Mouse (Mus musculus) CH12.LX (cell line): ENCODE measurements around the gene Car14. TPM values are rescaled to one million over a fixed set of nuclear protein-coding genes. Genes with fewer than 3 reads are reported as not detected.
A peak's percentile ranks its signal among the peaks of the same experiment; 100 is the strongest.

Experiments
- DNase-seq: peaks from one replicate; pipeline ENCODE4 v3.0.0-alpha.2; 2013; ENCODE audit errors: extremely low read depth
- H3K27ac ChIP-seq: 2 replicates; pipeline ENCODE4 v1.5.1; 2012; ENCODE audit warnings: low read depth, mild to moderate bottlenecking, control low read depth, moderate library complexity; ENCODE audit not compliant: insufficient read depth
- H3K27me3 ChIP-seq: replicated peaks from 2 replicates; pipeline ENCODE3; 2012; ENCODE audit warnings: inconsistent platforms
- H3K36me3 ChIP-seq, 2 experiments: replicated peaks in 1 of 2; 2 replicates each; pipeline versions ENCODE3 to v1.6.1; 2012; ENCODE audit warnings: inconsistent platforms in 1 of 2, low read length in 1 of 2, mild to moderate bottlenecking in 1 of 2, mixed read lengths in 1 of 2, moderate library complexity in 1 of 2; ENCODE audit not compliant: control insufficient read depth in 1 of 2, insufficient read depth in 1 of 2
- H3K4me1 ChIP-seq, 2 experiments: 2 replicates each; pipeline ENCODE4 v1.6.1; 2012; ENCODE audit warnings: inconsistent platforms in 1 of 2, moderate library complexity in 1 of 2; ENCODE audit not compliant: insufficient read depth in 2 of 2, control insufficient read depth in 1 of 2
- H3K4me2 ChIP-seq: 2 replicates; pipeline ENCODE4 v1.6.1; 2012; ENCODE audit warnings: low read depth, mild to moderate bottlenecking, control low read depth; ENCODE audit not compliant: poor library complexity, insufficient read depth, severe bottlenecking
- H3K4me3 ChIP-seq, 3 experiments: fragments of 150-350 bp in 1 of 3; sonication (generic) in 1 of 3; replicated peaks in 1 of 3; 2 replicates each; pipeline versions ENCODE3 to v1.5.1; 2011 to 2012; ENCODE audit warnings: low read depth in 2 of 3, low read length in 2 of 3, mild to moderate bottlenecking in 2 of 3, moderate library complexity in 2 of 3, control low read depth in 1 of 3, improper control_type of control experiment in 1 of 3, inconsistent platforms in 1 of 3, mixed read lengths in 1 of 3; ENCODE audit not compliant: poor library complexity in 1 of 3
- H3K79me2 ChIP-seq: replicated peaks from 2 replicates; pipeline ENCODE4 v1.6.1; 2012; ENCODE audit warnings: mild to moderate bottlenecking, moderate library complexity; ENCODE audit not compliant: control insufficient read depth, poor library complexity, insufficient read depth, severe bottlenecking; ENCODE audit errors: extremely low read depth
- H3K9ac ChIP-seq: 2 replicates; pipeline ENCODE4 v1.6.1; 2012; ENCODE audit warnings: low read depth, mild to moderate bottlenecking, control low read depth, moderate library complexity; ENCODE audit not compliant: insufficient read depth
- H3K9me3 ChIP-seq: replicated peaks from 2 replicates; pipeline ENCODE3; 2012; ENCODE audit warnings: low read length, inconsistent platforms, mixed read lengths
- CHD1 ChIP-seq: IDR thresholded peaks from 2 replicates; pipeline ENCODE4 v1.6.1; 2012; ENCODE audit warnings: low read depth, low read length, improper control_type of control experiment, inconsistent platforms
- CTCF ChIP-seq, 2 experiments: IDR thresholded peaks in 1 of 2; conservative IDR thresholded peaks in 1 of 2; 2 replicates each; pipeline ENCODE4 v1.5.1; 2011 to 2012; ENCODE audit warnings: low read depth in 2 of 2, low read length in 2 of 2, improper control_type of control experiment in 1 of 2, inconsistent platforms in 1 of 2, mild to moderate bottlenecking in 1 of 2, moderate library complexity in 1 of 2
- E2F4 ChIP-seq: IDR thresholded peaks from 2 replicates; pipeline ENCODE4 v1.6.1; 2011; ENCODE audit warnings: low read depth, low read length, improper control_type of control experiment; ENCODE audit not compliant: insufficient replicate concordance
- ELF1 ChIP-seq: IDR thresholded peaks from 2 replicates; pipeline ENCODE4 v1.6.1; 2014; ENCODE audit warnings: low read depth, mild to moderate bottlenecking, inconsistent platforms, low read length, improper control_type of control experiment
- GABPA ChIP-seq: IDR thresholded peaks from 2 replicates; pipeline ENCODE4 v1.6.1; 2012; ENCODE audit warnings: low read depth, low read length, improper control_type of control experiment, inconsistent platforms; ENCODE audit not compliant: insufficient replicate concordance
- HCFC1 ChIP-seq: IDR thresholded peaks from 2 replicates; pipeline ENCODE4 v1.6.1; 2012; ENCODE audit warnings: low read depth, mild to moderate bottlenecking, inconsistent platforms, low read length, improper control_type of control experiment
- IRF4 ChIP-seq: IDR thresholded peaks from 2 replicates; pipeline ENCODE4 v1.6.1; 2014; ENCODE audit warnings: low read depth, mild to moderate bottlenecking, inconsistent platforms, low read length, improper control_type of control experiment
- JUND ChIP-seq: conservative IDR thresholded peaks from 2 replicates; pipeline ENCODE4 v1.6.1; 2011; ENCODE audit warnings: low read depth, low read length, improper control_type of control experiment
- MAFK ChIP-seq: IDR thresholded peaks from 2 replicates; pipeline ENCODE4 v1.6.1; 2011; ENCODE audit warnings: low read length, improper control_type of control experiment; ENCODE audit not compliant: insufficient replicate concordance
- MEF2A ChIP-seq: IDR thresholded peaks from 2 replicates; pipeline ENCODE4 v1.6.1; 2014; ENCODE audit warnings: low read depth, mild to moderate bottlenecking, inconsistent platforms, low read length, improper control_type of control experiment, borderline replicate concordance
- MXI1 ChIP-seq: IDR thresholded peaks from 2 replicates; pipeline ENCODE4 v1.6.1; 2011; ENCODE audit warnings: mild to moderate bottlenecking, low read depth, low read length, improper control_type of control experiment
- MYC ChIP-seq: IDR thresholded peaks from 2 replicates; pipeline ENCODE4 v1.6.1; 2011; ENCODE audit warnings: low read depth, mild to moderate bottlenecking, improper control_type of control experiment, low read length
- NELFE ChIP-seq: IDR thresholded peaks from 2 replicates; pipeline ENCODE4 v1.6.1; 2011; ENCODE audit warnings: low read depth, low read length, improper control_type of control experiment
- NRF1 ChIP-seq: IDR thresholded peaks from 2 replicates; pipeline ENCODE4 v1.6.1; 2014; ENCODE audit warnings: low read depth, mild to moderate bottlenecking, inconsistent platforms, low read length, improper control_type of control experiment, moderate library complexity
- PAX5 ChIP-seq: IDR thresholded peaks from 2 replicates; pipeline ENCODE4 v1.6.1; 2012; ENCODE audit warnings: low read length, inconsistent platforms, mixed read lengths
- POLR2A ChIP-seq: IDR thresholded peaks from 2 replicates; pipeline ENCODE4 v1.6.1; 2011; ENCODE audit warnings: low read depth, mild to moderate bottlenecking, improper control_type of control experiment, low read length
- RAD21 ChIP-seq: IDR thresholded peaks from 2 replicates; pipeline ENCODE4 v1.6.1; 2011; ENCODE audit warnings: low read depth, mild to moderate bottlenecking, low read length, improper control_type of control experiment, moderate library complexity
- SMC3 ChIP-seq: IDR thresholded peaks from 2 replicates; pipeline ENCODE4 v1.6.1; 2011; ENCODE audit warnings: low read depth, low read length, improper control_type of control experiment
- UBTF ChIP-seq: IDR thresholded peaks from 2 replicates; pipeline ENCODE4 v1.6.1; 2012; ENCODE audit warnings: low read depth, mild to moderate bottlenecking, inconsistent platforms, low read length, improper control_type of control experiment, moderate library complexity
- USF2 ChIP-seq: conservative IDR thresholded peaks from 2 replicates; pipeline ENCODE4 v1.6.1; 2011; ENCODE audit warnings: low read depth, low read length, improper control_type of control experiment
- ZC3H11A ChIP-seq: IDR thresholded peaks from 2 replicates; pipeline ENCODE4 v1.6.1; 2012; ENCODE audit warnings: low read depth, mild to moderate bottlenecking, inconsistent platforms, low read length, improper control_type of control experiment
- ZKSCAN1 ChIP-seq: IDR thresholded peaks from 2 replicates; pipeline ENCODE4 v1.6.1; 2012; ENCODE audit warnings: low read depth, inconsistent platforms, low read length, improper control_type of control experiment, borderline replicate concordance
- ZNF384 ChIP-seq: IDR thresholded peaks from 2 replicates; pipeline ENCODE4 v1.6.1; 2012; ENCODE audit warnings: low read depth, low read length, improper control_type of control experiment, inconsistent platforms
- dilution Hi-C: fragments of 300-500 bp; cut with MboI; formaldehyde crosslinking; loops from 2 replicates; pipeline ENCODE4 v1.14.3; 2020; ENCODE audit warnings: low sequenced_read_pairs; ENCODE audit not compliant: extremely low pct_unique_long_range_greater_than_20kb, extremely low pct_ligation_motif_present
- in situ Hi-C: fragments of 300-500 bp; cut with MboI; formaldehyde crosslinking; loops from 3 replicates; pipeline ENCODE4 v1.14.3; 2019; ENCODE audit warnings: low sequenced_read_pairs, low pct_ligation_motif_present, low pct_unique_long_range_greater_than_20kb, mixed read lengths
- polyA plus RNA-seq: library from polyadenylated mRNA; unstranded; fragments of >175 nt; gene quantifications from 2 replicates; pipeline ENCODE4 v1.2.1, GENCODE M21; 2012; ENCODE audit warnings: low read depth; ENCODE audit not compliant: insufficient read length
- total RNA-seq, 2 experiments: library from RNA; depleted of rRNA; stranded (reverse); fragments of 300-350 nt in 1 of 2; fragments of >200 nt in 1 of 2; gene quantifications; 2 replicates each; pipeline ENCODE4 v1.2.3; 2012 to 2014

Car14 gene
- total and polyA plus RNA-seq, 3 experiments = 0.13 to 0.36 TPM; not detected in 1

DNA sequence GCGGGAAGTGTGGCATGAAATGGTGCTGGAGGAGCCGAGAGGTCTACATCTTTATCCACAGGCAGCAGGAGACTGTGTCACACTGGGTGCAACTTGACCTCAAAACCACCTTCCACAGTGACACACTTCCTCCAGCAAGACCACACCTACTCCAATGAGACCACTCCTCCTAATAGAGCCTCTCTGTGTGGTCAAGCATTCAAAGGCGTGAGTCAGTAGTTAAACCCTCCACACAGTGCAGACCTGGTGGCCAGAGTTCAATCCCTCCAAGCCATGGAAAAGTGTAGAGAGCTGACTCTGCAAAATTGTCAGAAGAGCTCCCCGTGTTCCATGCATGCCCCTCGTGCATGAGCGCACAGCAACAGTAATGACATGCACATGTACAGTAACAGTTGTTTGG is 38.3 kb upstream of the Car14 start:
- Histone ChIP-seq H3K36me3 (peaks cover 73 to 93% of the 10 kb centered on the region in 2 experiments), H3K4me2 (no peak overlapping the region), H3K4me1 (peaks cover 2 to 29% of the 10 kb centered on the region in 2 experiments; a peak in 3 of 4 replicates), H3K79me2 (peaks cover 24% of the 10 kb centered on the region), H3K9me3 (no peaks in the 10 kb centered on the region), H3K27me3 (no peaks in the 10 kb centered on the region), H3K27ac (no peak overlapping the region), H3K9ac (no peak overlapping the region), H3K4me3 (no peak overlapping the region)
- TF ChIP-seq SMC3 = no peak
- 0 out of 2 replicates have a peak, but pooled peaks have one; percentile 43 for TF ChIP-seq MAFK
- no peak for DNase-seq
- in situ Hi-C loops (no loop called here), dilution Hi-C loops (no loop called here)

GRCm38 (mm10) chr3:95938835-95939234 is 34.3 kb upstream of the Car14 start:
- no peak overlapping the region for H3K9ac ChIP-seq
- no peak overlapping the region for H3K4me3 ChIP-seq
- H3K79me2 ChIP-seq = peaks cover 26% of the 10 kb centered on the region
- no peaks in the 10 kb centered on the region for H3K9me3 ChIP-seq
- TF ChIP-seq SMC3 (peak; percentile 64), GABPA (no peak), RAD21 (peak; percentile 69), NRF1 (no peak), CTCF (conservative IDR thresholded peaks at IDR 0.05 in 1 of 2, IDR thresholded peaks at IDR 0.05 in 1 of 2; ENCODE audit: low read depth in 2 of 2, low read length in 2 of 2) (peak; percentile 40 to 70; a peak in 3 of 4 replicates)
- peaks cover 79 to 89% of the 10 kb centered on the region in 2 experiments for H3K36me3 ChIP-seq
- in situ Hi-C loops = no loop called here
- no peak overlapping the region for H3K27ac ChIP-seq
- H3K27me3 ChIP-seq = no peaks in the 10 kb centered on the region
- H3K4me2 ChIP-seq = no peak overlapping the region
- no peak for DNase-seq
- dilution Hi-C loops = no loop called here
- peaks cover 2 to 22% of the 10 kb centered on the region in 2 experiments; a peak in 3 of 4 replicates for H3K4me1 ChIP-seq

DNA sequence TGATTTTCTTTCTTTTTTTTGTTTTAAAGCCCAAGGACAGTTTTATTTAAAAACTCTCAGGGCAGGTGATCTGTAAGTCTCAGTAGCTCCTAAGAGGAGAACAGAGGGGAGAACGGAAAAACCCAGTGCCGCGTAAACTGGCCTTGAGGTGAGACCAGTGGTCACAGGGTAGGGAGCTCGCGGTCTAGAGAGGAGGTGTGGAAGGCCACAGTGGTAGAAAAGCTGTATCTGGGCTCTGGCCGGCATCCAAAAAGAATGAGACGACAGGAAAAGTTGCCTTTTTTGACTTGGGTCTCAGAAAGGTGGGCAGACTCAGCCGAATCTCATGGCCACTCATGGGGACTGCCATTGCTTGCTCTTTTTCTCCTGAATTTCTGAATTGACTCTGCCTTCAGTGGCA is 33.7 kb upstream of the Car14 start:
- Histone ChIP-seq H3K4me3 (no peak overlapping the region), H3K79me2 (peaks cover 30% of the 10 kb centered on the region), H3K36me3 (peaks cover 80 to 91% of the 10 kb centered on the region in 2 experiments), H3K27ac (no peak overlapping the region), H3K9me3 (no peaks in the 10 kb centered on the region), H3K9ac (no peak overlapping the region), H3K27me3 (no peaks in the 10 kb centered on the region), H3K4me1 (peaks cover 2 to 24% of the 10 kb centered on the region in 2 experiments; a peak in 3 of 4 replicates)
- DNase-seq = no peak
- TF ChIP-seq USF2 = no peak
- no peak for TF ChIP-seq POLR2A
- no peak for TF ChIP-seq ZC3H11A
- no peak for TF ChIP-seq NELFE
- no peak for TF ChIP-seq HCFC1
- TF ChIP-seq CTCF (conservative IDR thresholded peaks at IDR 0.05 in 1 of 2, IDR thresholded peaks at IDR 0.05 in 1 of 2; ENCODE audit: low read depth in 2 of 2, low read length in 2 of 2) = no peak
- no peak for TF ChIP-seq ELF1
- TF ChIP-seq PAX5 = no peak
- no peak for TF ChIP-seq MXI1
- TF ChIP-seq ZNF384 = no peak
- TF ChIP-seq IRF4 = no peak
- TF ChIP-seq CHD1 = no peak
- TF ChIP-seq MEF2A = no peak
- no peak for TF ChIP-seq UBTF
- no peak for TF ChIP-seq E2F4
- no peak for TF ChIP-seq ZKSCAN1
- no peak for TF ChIP-seq MYC
- no peak for TF ChIP-seq JUND
- TF ChIP-seq, all 38 proteins: peak for 0
- dilution Hi-C loops (no loop called here), in situ Hi-C loops (no loop called here)
- no peak overlapping the region for H3K4me2 ChIP-seq
